Mouse (Mus musculus): ENCODE results near the gene Prss27. TPM values are rescaled to one million over a fixed set of nuclear protein-coding genes. Genes with fewer than 3 reads are reported as not detected.

Gene Prss27
- total and polyA plus RNA-seq, 2 experiments from 2014 or later = not detected

GRCm38 (mm10) chr17:23997901-23998300, 40.0 kb upstream of the Prss27 start, which contains the start of gene Prss22:
Prss22 (minus strand) TSS chr17:23998100.
- no peak for ATAC-seq
- 79% methylated on average over 2 of the region's 2 CpGs for WGBS
- H3K27me3 ChIP-seq (ENCODE audit: insufficient read depth, low read length) = no peaks in the 10 kb centered on the region

DNA sequence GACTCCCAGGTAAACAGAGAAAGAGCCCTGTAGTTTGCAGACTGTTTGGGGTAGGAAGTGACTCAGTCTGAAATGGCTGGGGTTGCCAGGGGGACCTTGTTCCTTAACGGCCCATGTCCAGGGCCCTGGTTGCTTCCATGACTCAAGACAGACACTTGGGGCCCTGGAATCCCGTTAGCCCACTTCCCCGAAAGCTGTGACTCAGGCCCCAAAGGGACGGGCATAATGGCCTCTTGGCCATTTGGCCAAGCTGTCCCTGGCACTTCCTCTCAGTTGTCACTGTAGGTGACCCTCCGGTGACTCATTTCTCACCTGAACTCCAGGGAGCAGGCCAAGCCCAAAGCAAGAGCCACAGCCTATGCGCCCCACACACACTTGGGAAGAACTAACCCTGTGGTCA, 39.6 kb upstream of the Prss27 start:
- H3K9ac ChIP-seq (replicated peaks; ENCODE audit: low read length) = no peak overlapping the region
- H3K9me3 ChIP-seq (ENCODE audit: low read length) = no peaks in the 10 kb centered on the region
- H3K4me2 ChIP-seq (ENCODE audit: low read depth, low read length) = no peak overlapping the region
- H3K27me3 ChIP-seq (ENCODE audit: insufficient read depth, low read length) = no peaks in the 10 kb centered on the region
- no peak overlapping the region for H3K4me3 ChIP-seq (ENCODE audit: low read length)
- TF ChIP-seq CTCF (IDR thresholded peaks at IDR 0.05; ENCODE audit: low read depth) = no peak
- ATAC-seq (no peak), DNase-seq (ENCODE audit: low spot score) (no peak)
- no peaks in the 10 kb centered on the region for H3K36me3 ChIP-seq (ENCODE audit: insufficient read depth, low read length)
- H3K27ac ChIP-seq = no peak overlapping the region
- no peaks in the 10 kb centered on the region for H3K4me1 ChIP-seq (ENCODE audit: insufficient read depth, low read length)
- WGBS = 70% methylated on average over 6 of the region's 6 CpGs

More at GRCm38 (mm10) chr17:23997901-23998300, 40.0 kb upstream of the Prss27 start, which contains the start of gene Prss22:
- TF ChIP-seq CTCF (IDR thresholded peaks at IDR 0.05; ENCODE audit: low read depth) = no peak
- DNase-seq (ENCODE audit: low spot score) = no peak
- no peaks in the 10 kb centered on the region for H3K9me3 ChIP-seq (ENCODE audit: low read length)
- H3K27ac ChIP-seq = no peak within 1 kb of the TSS
- no peaks in the 10 kb centered on the region for H3K36me3 ChIP-seq (ENCODE audit: insufficient read depth, low read length)
- H3K4me2 ChIP-seq (ENCODE audit: low read depth, low read length) = no peak within 1 kb of the TSS
- H3K4me3 ChIP-seq (ENCODE audit: low read length) = no peak within 1 kb of the TSS
- H3K4me1 ChIP-seq (ENCODE audit: insufficient read depth, low read length) = no peaks in the 10 kb centered on the region
- H3K9ac ChIP-seq (replicated peaks; ENCODE audit: low read length) = no peak within 1 kb of the TSS

GRCm38 (mm10) chr17:24000404-24000803, 37.5 kb upstream of the Prss27 start:
- H3K9me3 ChIP-seq (ENCODE audit: low read length) = no peaks in the 10 kb centered on the region
- 61% methylated on average over 5 of the region's 5 CpGs for WGBS
- no peak for DNase-seq (ENCODE audit: low spot score)

DNA sequence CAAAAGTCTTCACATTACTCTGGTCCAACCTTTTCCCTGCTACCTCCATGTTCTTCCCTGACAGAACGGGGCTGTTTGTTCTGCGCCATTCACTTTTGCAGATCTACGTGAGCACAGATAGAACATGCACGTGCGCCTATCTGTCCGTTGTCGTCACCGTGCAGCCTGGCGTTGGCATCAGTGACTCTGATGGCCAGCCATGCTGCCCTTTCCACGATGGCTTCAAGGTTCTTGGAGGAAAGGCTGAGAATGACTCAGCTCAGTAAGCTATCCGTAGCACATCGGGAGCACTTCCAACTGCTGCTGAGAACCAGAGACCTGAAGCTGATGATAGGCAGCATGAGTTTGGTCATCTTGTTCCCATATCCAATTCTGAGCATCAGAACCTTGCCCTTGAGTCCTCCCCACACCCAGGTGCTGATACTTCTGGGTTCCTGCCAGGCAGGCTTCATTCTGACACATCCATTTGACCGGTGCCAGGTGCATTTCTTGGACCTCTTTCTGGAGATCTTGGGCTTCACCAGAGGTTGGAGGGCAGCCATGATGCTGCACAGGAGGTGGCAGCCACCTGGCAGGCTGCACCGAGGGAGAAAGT, 33.8 kb upstream of the Prss27 start:
- Histone ChIP-seq H3K27ac (no peak overlapping the region), H3K9ac (replicated peaks; ENCODE audit: low read length) (no peak overlapping the region), H3K9me3 (ENCODE audit: low read length) (no peaks in the 10 kb centered on the region), H3K4me2 (ENCODE audit: low read depth, low read length) (no peak overlapping the region), H3K4me3 (ENCODE audit: low read length) (no peak overlapping the region), H3K4me1 (ENCODE audit: insufficient read depth, low read length) (no peaks in the 10 kb centered on the region), H3K27me3 (ENCODE audit: insufficient read depth, low read length) (no peaks in the 10 kb centered on the region), H3K36me3 (ENCODE audit: insufficient read depth, low read length) (no peaks in the 10 kb centered on the region)
- ATAC-seq (no peak), DNase-seq (ENCODE audit: low spot score) (no peak)
- TF ChIP-seq CTCF (IDR thresholded peaks at IDR 0.05; ENCODE audit: low read depth) = no peak
- WGBS = 88% methylated on average over 14 of the region's 14 CpGs

More at GRCm38 (mm10) chr17:24000404-24000803, 37.5 kb upstream of the Prss27 start:
- Histone ChIP-seq H3K4me3 (ENCODE audit: low read length) (no peak overlapping the region), H3K9ac (replicated peaks; ENCODE audit: low read length) (no peak overlapping the region), H3K27ac (no peak overlapping the region), H3K27me3 (ENCODE audit: insufficient read depth, low read length) (no peaks in the 10 kb centered on the region), H3K4me2 (ENCODE audit: low read depth, low read length) (no peak overlapping the region), H3K36me3 (ENCODE audit: insufficient read depth, low read length) (no peaks in the 10 kb centered on the region), H3K4me1 (ENCODE audit: insufficient read depth, low read length) (no peaks in the 10 kb centered on the region)
- no peak for ATAC-seq
- no peak for TF ChIP-seq CTCF (IDR thresholded peaks at IDR 0.05; ENCODE audit: low read depth)

GRCm38 (mm10) chr17:24005049-24005448, 32.9 kb upstream of the Prss27 start:
- Histone ChIP-seq H3K36me3 (ENCODE audit: insufficient read depth, low read length) (no peaks in the 10 kb centered on the region), H3K9ac (replicated peaks; ENCODE audit: low read length) (no peak overlapping the region), H3K27me3 (ENCODE audit: insufficient read depth, low read length) (no peaks in the 10 kb centered on the region), H3K4me3 (ENCODE audit: low read length) (no peak overlapping the region), H3K27ac (no peak overlapping the region), H3K4me1 (ENCODE audit: insufficient read depth, low read length) (no peaks in the 10 kb centered on the region), H3K4me2 (ENCODE audit: low read depth, low read length) (no peak overlapping the region), H3K9me3 (ENCODE audit: low read length) (no peaks in the 10 kb centered on the region)
- WGBS = 90% methylated on average over 3 of the region's 3 CpGs
- TF ChIP-seq CTCF (IDR thresholded peaks at IDR 0.05; ENCODE audit: low read depth) = no peak
- ATAC-seq (no peak), DNase-seq (ENCODE audit: low spot score) (no peak)

DNA sequence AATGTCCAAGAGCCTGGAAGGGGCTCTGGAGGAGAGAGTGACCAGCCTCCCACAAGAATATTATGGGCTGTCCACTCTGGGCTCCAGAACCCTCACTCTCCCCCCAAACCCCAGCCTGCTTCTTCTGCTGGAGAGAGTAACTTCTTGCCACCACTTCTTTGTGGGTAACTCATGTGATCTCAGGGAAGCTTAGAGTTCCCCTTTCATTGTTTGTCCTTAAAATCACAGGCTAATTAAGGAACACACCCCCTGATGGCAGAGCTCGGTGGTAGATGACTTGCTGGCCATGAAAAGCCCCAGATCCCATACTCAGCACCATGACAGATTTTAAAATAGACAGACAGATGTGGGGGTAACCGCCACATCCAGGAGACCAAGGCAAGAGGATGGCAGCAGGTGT, 31.0 kb upstream of the Prss27 start:
- WGBS = 46% methylated on average over 2 of the region's 2 CpGs
- H3K9me3 ChIP-seq (ENCODE audit: low read length) = no peaks in the 10 kb centered on the region
- H3K36me3 ChIP-seq (ENCODE audit: insufficient read depth, low read length) = no peaks in the 10 kb centered on the region

DNA sequence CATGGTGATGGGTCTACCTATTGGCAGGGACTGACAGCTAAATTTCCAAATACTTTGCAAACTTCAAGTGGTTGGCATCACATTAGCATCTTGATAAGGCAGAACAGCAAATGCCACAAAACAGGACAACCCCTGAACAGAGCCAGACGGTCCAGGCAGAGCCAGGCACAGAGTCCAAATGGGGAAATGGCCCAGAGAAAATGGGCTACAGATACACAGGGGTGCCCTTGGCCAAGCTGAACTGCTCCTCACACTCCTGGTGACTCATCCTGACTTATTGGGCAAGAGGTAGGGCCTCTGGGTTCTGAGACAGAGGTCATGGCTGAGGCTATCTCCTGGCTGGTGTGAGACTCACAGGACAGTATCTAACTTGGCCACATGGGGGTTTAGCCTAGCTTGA, 30.6 kb upstream of the Prss27 start:
- Histone ChIP-seq H3K27ac (no peak overlapping the region), H3K9ac (replicated peaks; ENCODE audit: low read length) (no peak overlapping the region), H3K27me3 (ENCODE audit: insufficient read depth, low read length) (no peaks in the 10 kb centered on the region), H3K36me3 (ENCODE audit: insufficient read depth, low read length) (no peaks in the 10 kb centered on the region), H3K4me1 (ENCODE audit: insufficient read depth, low read length) (no peaks in the 10 kb centered on the region), H3K4me3 (ENCODE audit: low read length) (no peak overlapping the region), H3K4me2 (ENCODE audit: low read depth, low read length) (no peak overlapping the region), H3K9me3 (ENCODE audit: low read length) (no peaks in the 10 kb centered on the region)
- ATAC-seq (no peak), DNase-seq (ENCODE audit: low spot score) (no peak)
- TF ChIP-seq CTCF (IDR thresholded peaks at IDR 0.05; ENCODE audit: low read depth) = no peak
- 61% methylated on average over 1 of the region's 1 CpGs for WGBS

More for the DNA sequence above, 31.0 kb upstream of the Prss27 start:
- ATAC-seq (no peak), DNase-seq (ENCODE audit: low spot score) (no peak)
- H3K4me1 ChIP-seq (ENCODE audit: insufficient read depth, low read length) = no peaks in the 10 kb centered on the region
- H3K4me3 ChIP-seq (ENCODE audit: low read length) = no peak overlapping the region
- no peak overlapping the region for H3K4me2 ChIP-seq (ENCODE audit: low read depth, low read length)
- TF ChIP-seq CTCF (IDR thresholded peaks at IDR 0.05; ENCODE audit: low read depth) = no peak
- H3K27me3 ChIP-seq (ENCODE audit: insufficient read depth, low read length) = no peaks in the 10 kb centered on the region
- H3K9ac ChIP-seq (replicated peaks; ENCODE audit: low read length) = no peak overlapping the region
- H3K27ac ChIP-seq = no peak overlapping the region
